Mouse (Mus musculus) embryonic fibroblast, embryonic 13.5 days (primary cell): ENCODE measurements around the gene Odf3l2. TPM values are rescaled to one million over a fixed set of nuclear protein-coding genes. Genes with fewer than 3 reads are reported as not detected.

ENCODE experiments used
- H3K27ac ChIP-seq: 2 replicates; pipeline ENCODE4 v1.5.1; 2012; ENCODE audit warnings: low read length, control low read depth, inconsistent platforms; ENCODE audit not compliant: insufficient read depth
- H3K4me1 ChIP-seq: 2 replicates; pipeline ENCODE4 v1.6.1; 2011; ENCODE audit warnings: low read length; ENCODE audit not compliant: control insufficient read depth, insufficient read depth
- H3K4me3 ChIP-seq: 2 replicates; pipeline ENCODE4 v1.5.1; 2011; ENCODE audit warnings: mild to moderate bottlenecking, control low read depth, low read length; ENCODE audit not compliant: insufficient read depth
- CTCF ChIP-seq: IDR thresholded peaks from 2 replicates; pipeline ENCODE4 v1.5.1; 2011; ENCODE audit warnings: mild to moderate bottlenecking, control low read depth, low read length, moderate library complexity, borderline replicate concordance; ENCODE audit not compliant: insufficient read depth
- POLR2A ChIP-seq: IDR thresholded peaks from 2 replicates; pipeline ENCODE4 v1.6.1; 2011; ENCODE audit warnings: low read depth, mild to moderate bottlenecking, control low read depth, low read length, moderate library complexity
- polyA plus RNA-seq: library from polyadenylated mRNA; stranded (reverse); fragments of >200 nt; gene quantifications from 2 replicates; pipeline ENCODE4 v1.2.4, GENCODE M21; 2011; ENCODE audit warnings: low read depth; ENCODE audit not compliant: missing spikeins, insufficient read length

Gene Odf3l2
- polyA plus RNA-seq, 1 experiment: not detected

- Histone ChIP-seq H3K4me1 (no peaks in the 10 kb centered on the region), H3K27ac (no peak overlapping the region)
Measured at GRCm38 (mm10) chr10:79671396-79672087, 26.0 kb upstream of the Odf3l2 start.

GRCm38 (mm10) chr10:79670071-79670888 is 24.7 kb upstream of the Odf3l2 start:
- TF ChIP-seq CTCF (no peak), POLR2A (0 out of 2 replicates have a peak, but pooled peaks have one; percentile 9)
- Histone ChIP-seq H3K4me3 (peak overlapping the region; percentile 89), H3K4me1 (no peaks in the 10 kb centered on the region), H3K27ac (0 out of 2 replicates have a peak overlapping the region, but pooled peaks have one; percentile 86)

More at GRCm38 (mm10) chr10:79671396-79672087, 26.0 kb upstream of the Odf3l2 start:
- TF ChIP-seq POLR2A (no peak), CTCF (no peak)
- no peak overlapping the region for H3K4me3 ChIP-seq

GRCm38 (mm10) chr10:79669576-79670057 is 24.1 kb upstream of the Odf3l2 start:
- H3K4me3 ChIP-seq: peak overlapping the region; percentile 89
- peak overlapping the region; percentile 86 for H3K27ac ChIP-seq
- no peaks in the 10 kb centered on the region for H3K4me1 ChIP-seq
- TF ChIP-seq POLR2A (peak; percentile 41; the same call in 1 of the 2 replicates), CTCF (no peak)

GRCm38 (mm10) chr10:79668771-79669575 is 23.4 kb upstream of the Odf3l2 start, which contains the start of gene Tpgs1:
Tpgs1 (plus strand) TSS chr10:79669369.
- Histone ChIP-seq H3K4me3 (peak within 1 kb of the TSS; percentile 89), H3K27ac (peak within 1 kb of the TSS; percentile 86), H3K4me1 (no peaks in the 10 kb centered on the region)
- TF ChIP-seq POLR2A: peak; percentile 70
- 0 out of 2 replicates have a peak, but pooled peaks have one; percentile 3 for TF ChIP-seq CTCF

- Histone ChIP-seq H3K4me1 (no peaks in the 10 kb centered on the region), H3K27ac (no peak overlapping the region), H3K4me3 (no peak overlapping the region)
- TF ChIP-seq POLR2A: no peak
- TF ChIP-seq CTCF: no peak
Measured at GRCm38 (mm10) chr10:79668076-79668475, 22.5 kb upstream of the Odf3l2 start.

- no peak overlapping the region for H3K27ac ChIP-seq
- H3K4me1 ChIP-seq: no peaks in the 10 kb centered on the region
- TF ChIP-seq POLR2A: no peak
- no peak for TF ChIP-seq CTCF
- no peak overlapping the region for H3K4me3 ChIP-seq
Measured at GRCm38 (mm10) chr10:79666493-79666892, 21.0 kb upstream of the Odf3l2 start.

GRCm38 (mm10) chr10:79665051-79665450 is 19.5 kb upstream of the Odf3l2 start:
- Histone ChIP-seq H3K4me1 (no peaks in the 10 kb centered on the region), H3K4me3 (no peak overlapping the region), H3K27ac (no peak overlapping the region)
- TF ChIP-seq POLR2A: no peak
- no peak for TF ChIP-seq CTCF

- Histone ChIP-seq H3K4me3 (no peak within 1 kb of the TSS), H3K4me1 (no peaks in the 10 kb centered on the region), H3K27ac (no peak within 1 kb of the TSS)
- TF ChIP-seq POLR2A: no peak
- TF ChIP-seq CTCF: peak; percentile 83
Measured at GRCm38 (mm10) chr10:79664131-79664665, 18.7 kb upstream of the Odf3l2 start, which contains the start of gene Madcam1. Madcam1 (plus strand) TSS chr10:79664559.

- no peaks in the 10 kb centered on the region for H3K4me1 ChIP-seq
- no peak overlapping the region for H3K4me3 ChIP-seq
- H3K27ac ChIP-seq: no peak overlapping the region
- TF ChIP-seq CTCF (no peak), POLR2A (no peak)
Measured at GRCm38 (mm10) chr10:79661861-79662260, 16.3 kb upstream of the Odf3l2 start.
